Mouse (Mus musculus): Measurements from ENCODE around the gene Zfp346.

DNA sequence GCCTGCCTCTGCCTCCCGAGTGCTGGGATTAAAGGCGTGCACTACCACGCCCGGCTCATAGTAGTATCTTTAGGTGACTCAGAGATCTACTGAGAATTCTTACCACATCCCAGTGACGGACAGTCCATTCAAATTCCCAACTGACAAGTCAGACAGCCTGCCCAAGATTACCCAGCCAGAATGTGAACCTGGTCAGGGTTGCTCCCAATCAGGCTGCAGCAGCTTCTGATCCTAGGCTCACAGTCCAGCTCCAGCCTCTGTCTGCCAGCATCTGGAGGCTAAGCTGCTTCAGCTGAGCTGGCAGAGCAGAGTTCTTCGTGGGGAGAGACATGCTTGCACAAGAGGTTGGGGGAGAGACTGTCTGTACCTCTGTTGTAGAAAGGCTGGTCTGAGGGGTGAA lies 78.3 kb downstream of the Zfp346 start:
- TF ChIP-seq CTCF (IDR thresholded peaks at IDR 0.05; ENCODE audit: borderline replicate concordance, insufficient read depth, low read depth, low read length), result no peak
- TF ChIP-seq POLR2A (IDR thresholded peaks at IDR 0.05; ENCODE audit: borderline replicate concordance, insufficient read depth, low read length), result no peak
